Mouse (Mus musculus) neural tube, embryonic 15.5 days (tissue): Measurements from ENCODE around the gene Hist1h2br. TPM values are rescaled to one million over a fixed set of nuclear protein-coding genes. Genes with fewer than 3 reads are reported as not detected.

Source experiments
- microRNA-seq: library from miRNA; unstranded; fragments of <30 nt; microRNA quantifications from one replicate; pipeline ENCODE4, GENCODE M21; 2017
- polyA plus RNA-seq: library from polyadenylated mRNA; unstranded; fragments of >200 nt; fragmentation: Nextera tagmentation; extraction: Ambion mirVana; gene quantifications from 2 replicates; pipeline ENCODE4 v1.2.1, GENCODE M21; 2015

Gene Hist1h2br
- polyA plus RNA-seq, 1 experiment from 2014 or later = 3.4 TPM

Small RNA genes lying within 50 kb of the gene (microRNA-seq; reads per million reads assigned to microRNA genes)
- gene Gm19658 (not detected), gene Gm44346 (not detected), gene Gm44466 (not detected)

Other genes starting within 250 kb of the Hist1h2br start
- not detected in 2 replicates for gene Olfr1362, start 219.7 kb upstream of the Hist1h2br start, polyA plus RNA-seq
- 0.04 TPM in 1 of 2 replicates, not detected in the other for gene Olfr11, start 191.2 kb upstream of the Hist1h2br start, polyA plus RNA-seq
- not detected in 2 replicates for gene Olfr1361, start 170.4 kb upstream of the Hist1h2br start, polyA plus RNA-seq
- gene Olfr1360, start 156.3 kb upstream of the Hist1h2br start, polyA plus RNA-seq = not detected in 2 replicates
- not detected in 2 replicates for gene Olfr1359, start 135.6 kb upstream of the Hist1h2br start, polyA plus RNA-seq
- gene Hist1h2bl, start 117.6 kb upstream of the Hist1h2br start, polyA plus RNA-seq = not detected in 2 replicates
- gene Hist1h2ai, start 117.3 kb upstream of the Hist1h2br start, polyA plus RNA-seq = 7.9 and 9.5 TPM in 2 replicates
- gene Hist1h3h, start 116.1 kb upstream of the Hist1h2br start, polyA plus RNA-seq = 3.2 and 5.6 TPM in 2 replicates
- gene Hist1h2bm, start 111.7 kb upstream of the Hist1h2br start, polyA plus RNA-seq = 0.87 and 2.3 TPM in 2 replicates
- gene Hist1h4j, start 98.7 kb upstream of the Hist1h2br start, polyA plus RNA-seq = 0.45 and 0.56 TPM in 2 replicates
- 2.2 and 2.7 TPM in 2 replicates for gene Hist1h4k, start 83.2 kb upstream of the Hist1h2br start, polyA plus RNA-seq
- 5.6 and 7.7 TPM in 2 replicates for gene Hist1h2ak, start 79.9 kb upstream of the Hist1h2br start, polyA plus RNA-seq
- gene Hist1h2bn, start 79.6 kb upstream of the Hist1h2br start, polyA plus RNA-seq = not detected in 2 replicates
- gene Hist1h1b, start 53.1 kb upstream of the Hist1h2br start, polyA plus RNA-seq = 2.2 and 5.8 TPM in 2 replicates
- gene Hist1h3i, start 50.4 kb upstream of the Hist1h2br start, polyA plus RNA-seq = 20.1 and 38.6 TPM in 2 replicates
- 4.1 TPM in 1 of 2 replicates, not detected in the other for gene Hist1h2an, start 46.5 kb upstream of the Hist1h2br start, polyA plus RNA-seq
- 0.56 and 1.8 TPM in 2 replicates for gene Hist1h2bp, start 46.3 kb upstream of the Hist1h2br start, polyA plus RNA-seq
- 3.9 and 10.2 TPM in 2 replicates for gene Hist1h2bq, start 23.5 kb upstream of the Hist1h2br start, polyA plus RNA-seq
- 1.5 TPM in 1 of 2 replicates, not detected in the other for gene Hist1h2ao, start 23.3 kb upstream of the Hist1h2br start, polyA plus RNA-seq
- not detected in 2 replicates for gene Hist1h4m, start 22.0 kb upstream of the Hist1h2br start, polyA plus RNA-seq
- 3.9 and 6.9 TPM in 2 replicates for gene Hist1h4n, start 1.5 kb upstream of the Hist1h2br start, polyA plus RNA-seq
- gene Hist1h2ap, start 236 bp upstream of the Hist1h2br start, polyA plus RNA-seq = 380 and 932 TPM in 2 replicates
- 10.3 and 11.5 TPM in 2 replicates for gene Zfp184, start 111.4 kb downstream of the Hist1h2br start, polyA plus RNA-seq
- gene Pom121l2, start 147.5 kb downstream of the Hist1h2br start, polyA plus RNA-seq = 0.11 TPM in 1 of 2 replicates, not detected in the other
- gene Prss16, start 176.0 kb downstream of the Hist1h2br start, polyA plus RNA-seq = 0.09 and 167 TPM in 2 replicates
- 4.5 TPM in 1 of 2 replicates, not detected in the other for gene Hist1h2ah, start 201.8 kb downstream of the Hist1h2br start, polyA plus RNA-seq
- gene Hist1h2bk, start 202.1 kb downstream of the Hist1h2br start, polyA plus RNA-seq = 0.97 and 2.2 TPM in 2 replicates
- gene Hist1h4i, start 207.6 kb downstream of the Hist1h2br start, polyA plus RNA-seq = 4.8 and 8.5 TPM in 2 replicates
- gene Hist1h2ag, start 209.2 kb downstream of the Hist1h2br start, polyA plus RNA-seq = 3.0 and 13.9 TPM in 2 replicates
- gene Hist1h2bj, start 209.5 kb downstream of the Hist1h2br start, polyA plus RNA-seq = 2.0 and 7.2 TPM in 2 replicates